Mouse (Mus musculus) neural tube, embryonic 12.5 days (tissue): ENCODE measurements around the gene Rhbdf2. TPM values are rescaled to one million over a fixed set of nuclear protein-coding genes. Genes with fewer than 3 reads are reported as not detected.
A peak's percentile ranks its signal among the peaks of the same experiment; 100 is the strongest.

ENCODE experiments used
- ATAC-seq: fragments of 200-750 bp; cut with Nextera tagmentation; 2 replicates; pipeline ENCODE4 v1.8.0; 2017; ENCODE audit warnings: low read depth, mild to moderate bottlenecking, moderate TSS enrichment, moderate library complexity; ENCODE audit not compliant: low FRiP score
- H3K27ac ChIP-seq: fragments of 300-500 bp; sonication (generic); 2 replicates; pipeline ENCODE4 v1.5.1; 2016
- H3K27me3 ChIP-seq: fragments of 300-500 bp; sonication (generic); replicated peaks from 2 replicates; pipeline ENCODE4 v1.6.1; 2016; ENCODE audit warnings: mild to moderate bottlenecking
- H3K36me3 ChIP-seq: fragments of 300-500 bp; sonication (generic); 2 replicates; pipeline ENCODE4 v1.6.1; 2016; ENCODE audit warnings: mild to moderate bottlenecking
- H3K4me1 ChIP-seq: fragments of 300-500 bp; sonication (generic); 2 replicates; pipeline ENCODE4 v1.6.1; 2016
- H3K4me2 ChIP-seq: fragments of 300-500 bp; sonication (generic); replicated peaks from 2 replicates; pipeline ENCODE4 v1.6.1; 2016; ENCODE audit warnings: mild to moderate bottlenecking
- H3K4me3 ChIP-seq: fragments of 300-500 bp; sonication (generic); 2 replicates; pipeline ENCODE4 v1.5.1; 2016
- H3K9ac ChIP-seq: fragments of 300-500 bp; sonication (generic); 2 replicates; pipeline ENCODE4 v1.6.1; 2016; ENCODE audit warnings: mild to moderate bottlenecking
- H3K9me3 ChIP-seq: fragments of 300-500 bp; sonication (generic); 2 replicates; pipeline ENCODE4 v1.6.1; 2016; ENCODE audit warnings: mild to moderate bottlenecking
- WGBS: fragments of 180-500 bp; shearing (Covaris S2); methylation state at CpG from one replicate; pipeline ENCODE4 v1.1.7; 2016; 5-methylcytosine and 5-hydroxymethylcytosine counted together
- polyA plus RNA-seq: library from polyadenylated mRNA; unstranded; fragments of >200 nt; fragmentation: Nextera tagmentation; extraction: Ambion mirVana; gene quantifications from 2 replicates; pipeline ENCODE4 v1.2.1, GENCODE M21; 2016

The Rhbdf2 gene
- polyA plus RNA-seq, 1 experiment from 2014 or later, result 6.5 TPM

DNA sequence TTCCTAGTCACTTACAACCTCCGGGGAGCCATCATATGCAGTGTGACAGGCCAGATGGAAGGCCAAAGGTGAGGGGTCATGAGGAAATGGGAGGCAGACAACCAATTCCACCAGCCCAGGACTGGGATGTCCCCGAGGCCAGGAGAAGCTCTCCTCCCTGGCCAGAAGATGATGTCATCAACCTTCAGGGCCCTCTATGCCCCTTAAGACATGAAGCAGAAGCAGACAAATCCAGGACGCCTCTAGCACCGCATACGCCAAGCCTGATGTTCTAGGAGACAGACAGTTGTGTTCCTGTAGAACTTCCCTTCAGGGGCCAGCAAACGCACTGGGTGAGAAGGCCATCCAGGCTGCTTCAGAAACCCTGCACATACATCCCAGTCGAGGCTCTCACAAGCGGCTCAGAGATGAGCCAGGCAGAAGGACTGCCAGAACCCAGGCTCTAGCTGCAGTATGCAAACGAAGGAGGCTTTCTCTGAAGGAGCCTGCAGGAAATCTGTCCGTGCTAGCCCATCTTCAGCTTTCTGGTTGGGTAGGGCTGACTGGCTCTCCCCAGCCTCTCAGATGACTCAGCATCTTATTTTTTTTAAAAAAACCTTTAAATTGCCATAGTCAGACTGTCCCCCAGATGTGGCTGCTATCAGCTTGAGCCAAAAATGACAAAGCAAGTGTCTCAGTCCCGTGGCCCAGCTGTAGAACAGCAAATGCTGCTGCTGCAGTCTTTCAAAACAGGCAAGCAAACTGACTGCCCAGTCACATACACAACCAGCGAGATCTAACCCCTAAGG is 53.9 kb downstream of the Rhbdf2 start:
- H3K4me1 ChIP-seq, result peaks cover 40% of the 10 kb centered on the region
- H3K4me2 ChIP-seq, result peak overlapping the region; percentile 25; the same call in 1 of the 2 replicates
- WGBS, result 62% methylated on average over 12 of the region's 12 CpGs
- H3K9me3 ChIP-seq, result no peaks in the 10 kb centered on the region
- peak overlapping the region; percentile 10; the same call in 1 of the 2 replicates for H3K27ac ChIP-seq
- no peaks in the 10 kb centered on the region for H3K36me3 ChIP-seq
- H3K9ac ChIP-seq, result 0 out of 2 replicates have a peak overlapping the region, but pooled peaks have one; percentile 2
- no peak overlapping the region for H3K4me3 ChIP-seq
- H3K27me3 ChIP-seq, result no peaks in the 10 kb centered on the region
- no peak for ATAC-seq

DNA sequence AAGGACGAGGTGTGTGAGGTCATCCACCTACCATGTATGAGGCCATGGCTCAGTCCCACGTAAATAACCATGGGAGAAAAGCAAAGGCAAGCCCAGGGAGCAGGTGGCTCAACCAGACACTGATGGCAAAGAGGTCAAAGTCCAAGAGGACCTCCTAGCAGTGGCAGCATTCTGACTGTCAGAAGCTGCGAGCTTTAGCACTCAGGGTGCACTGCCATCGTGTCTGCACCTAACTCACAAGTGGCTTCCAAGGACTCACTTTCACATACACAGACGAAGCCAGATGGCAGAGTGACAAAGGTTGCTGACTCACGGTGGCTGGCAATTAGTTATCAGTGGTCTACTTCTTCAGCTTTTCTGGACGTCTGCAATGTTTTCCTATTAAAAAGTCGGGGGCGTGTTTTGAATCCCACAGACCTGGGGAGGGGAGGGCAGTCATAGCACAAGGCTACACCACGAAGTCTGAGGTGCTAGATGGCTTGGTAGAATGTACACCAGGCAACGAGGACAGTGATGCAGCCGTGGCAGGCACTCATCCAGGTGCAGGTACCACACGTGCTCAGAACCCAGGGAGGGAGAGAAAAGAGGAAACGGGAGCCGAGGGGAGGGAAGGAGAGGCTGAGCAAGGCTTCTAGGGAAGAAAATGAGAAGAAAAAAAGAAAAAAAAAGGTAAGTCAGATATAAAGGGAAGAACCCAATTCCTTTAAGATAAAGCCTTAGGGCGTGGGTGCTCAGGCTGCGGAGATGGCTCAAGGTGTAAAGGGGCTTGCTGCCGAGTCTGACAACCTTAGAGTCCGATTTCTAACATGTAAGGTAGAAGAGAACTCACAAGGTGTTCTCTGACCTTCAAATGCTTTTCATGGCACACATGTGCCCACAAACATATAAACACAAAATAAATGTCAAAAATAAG is 54.8 kb downstream of the Rhbdf2 start:
- H3K4me2 ChIP-seq, result no peak overlapping the region
- H3K9ac ChIP-seq, result no peak overlapping the region
- peaks cover 44% of the 10 kb centered on the region for H3K4me1 ChIP-seq
- no peaks in the 10 kb centered on the region for H3K9me3 ChIP-seq
- no peak for ATAC-seq
- WGBS, result 84% methylated on average over 19 of the region's 19 CpGs
- H3K4me3 ChIP-seq, result no peak overlapping the region
- H3K27ac ChIP-seq, result no peak overlapping the region
- no peaks in the 10 kb centered on the region for H3K36me3 ChIP-seq
- H3K27me3 ChIP-seq, result no peaks in the 10 kb centered on the region

DNA sequence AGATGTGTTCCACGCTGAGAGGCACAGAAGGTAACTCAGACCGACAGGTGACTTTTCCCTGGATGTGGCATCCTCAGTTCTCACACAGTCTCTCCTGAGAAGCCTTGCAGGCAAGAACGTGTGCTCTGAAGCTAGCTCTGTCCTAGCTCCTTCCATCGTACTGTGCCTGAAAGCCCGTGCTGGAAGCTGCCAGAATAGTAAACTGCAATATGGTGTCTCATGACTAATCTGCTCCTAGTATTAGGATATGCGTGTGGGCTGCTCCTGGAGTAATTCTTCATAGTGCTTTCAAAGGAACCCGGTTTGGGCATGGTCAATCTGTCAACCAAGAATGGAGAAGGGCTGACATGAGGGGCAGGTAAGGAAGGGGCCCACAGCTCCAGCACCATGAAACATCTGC is 56.0 kb downstream of the Rhbdf2 start:
- peaks cover 38% of the 10 kb centered on the region for H3K4me1 ChIP-seq
- ATAC-seq, result no peak
- H3K27me3 ChIP-seq, result no peaks in the 10 kb centered on the region
- no peaks in the 10 kb centered on the region for H3K36me3 ChIP-seq
- H3K4me3 ChIP-seq, result no peak overlapping the region
- no peaks in the 10 kb centered on the region for H3K9me3 ChIP-seq
- no peak overlapping the region for H3K4me2 ChIP-seq
- H3K27ac ChIP-seq, result no peak overlapping the region
- 87% methylated on average over 7 of the region's 7 CpGs for WGBS
- H3K9ac ChIP-seq, result no peak overlapping the region

DNA sequence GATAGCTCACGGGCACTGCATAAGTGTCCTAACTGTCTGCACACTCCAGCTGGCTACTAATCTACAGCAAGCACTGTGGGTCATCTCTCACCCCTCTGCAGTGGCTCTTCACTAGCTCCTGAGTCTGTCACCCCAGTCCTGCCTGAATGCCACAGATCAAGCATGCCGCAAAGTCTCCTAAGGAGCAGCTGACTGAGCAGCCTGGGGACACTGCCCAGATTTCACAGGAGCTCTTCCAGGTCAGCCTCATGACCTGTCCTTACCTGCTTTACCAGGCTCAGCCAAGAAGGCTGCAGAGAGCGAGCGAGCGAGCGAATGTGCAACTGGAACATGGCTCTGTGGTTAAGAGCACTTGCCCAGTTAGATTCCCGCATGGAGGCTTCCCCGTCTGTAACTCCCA is 59.3 kb downstream of the Rhbdf2 start:
- Histone ChIP-seq H3K36me3 (no peaks in the 10 kb centered on the region), H3K27ac (no peak overlapping the region), H3K4me3 (no peak overlapping the region), H3K4me2 (no peak overlapping the region), H3K27me3 (no peaks in the 10 kb centered on the region), H3K9ac (no peak overlapping the region), H3K4me1 (peaks cover 14% of the 10 kb centered on the region), H3K9me3 (no peaks in the 10 kb centered on the region)
- WGBS, result 86% methylated on average over 8 of the region's 8 CpGs
- ATAC-seq, result no peak

DNA sequence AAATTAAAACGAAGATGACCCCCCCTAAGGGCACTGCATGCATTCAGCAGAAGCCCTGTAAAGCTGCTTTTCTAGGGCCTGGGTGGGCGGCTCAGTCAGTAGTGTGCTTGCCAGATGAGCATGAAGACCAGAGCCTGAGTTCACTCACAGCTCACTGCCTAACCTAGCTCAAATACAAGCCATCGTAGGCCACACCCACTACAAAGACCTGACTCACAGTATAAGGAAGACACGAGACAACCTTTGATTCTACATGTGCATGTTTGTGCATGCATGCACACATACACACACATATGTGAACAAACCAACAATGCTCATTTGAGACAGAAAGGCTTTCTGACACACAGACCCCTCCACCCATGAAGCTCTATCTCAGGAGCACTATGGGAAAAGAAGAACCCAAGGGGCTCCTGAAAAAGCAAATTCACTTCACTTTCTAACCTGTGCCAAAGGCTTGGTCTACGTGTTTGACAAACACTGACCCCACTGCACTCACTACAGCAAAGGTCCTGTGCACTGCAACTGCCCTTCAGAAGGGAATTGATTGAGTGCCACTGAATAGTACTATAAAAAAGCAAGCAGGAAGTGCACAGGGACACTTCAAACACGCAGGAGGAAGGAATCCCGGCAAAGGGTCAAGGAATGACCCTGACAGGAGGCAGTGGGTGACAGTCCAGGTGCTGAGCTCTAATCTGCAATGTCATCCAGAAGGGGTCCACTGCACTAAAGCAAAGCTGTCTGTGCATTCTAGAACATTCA is 61.4 kb downstream of the Rhbdf2 start:
- peaks cover 11% of the 10 kb centered on the region; the same call in 1 of the 2 replicates for H3K4me1 ChIP-seq
- no peak overlapping the region for H3K9ac ChIP-seq
- H3K27ac ChIP-seq, result no peak overlapping the region
- no peaks in the 10 kb centered on the region for H3K36me3 ChIP-seq
- H3K27me3 ChIP-seq, result no peaks in the 10 kb centered on the region
- no peak overlapping the region for H3K4me3 ChIP-seq
- H3K9me3 ChIP-seq, result no peaks in the 10 kb centered on the region
- WGBS, result 60% methylated on average over 7 of the region's 7 CpGs
- ATAC-seq, result no peak
- no peak overlapping the region for H3K4me2 ChIP-seq

DNA sequence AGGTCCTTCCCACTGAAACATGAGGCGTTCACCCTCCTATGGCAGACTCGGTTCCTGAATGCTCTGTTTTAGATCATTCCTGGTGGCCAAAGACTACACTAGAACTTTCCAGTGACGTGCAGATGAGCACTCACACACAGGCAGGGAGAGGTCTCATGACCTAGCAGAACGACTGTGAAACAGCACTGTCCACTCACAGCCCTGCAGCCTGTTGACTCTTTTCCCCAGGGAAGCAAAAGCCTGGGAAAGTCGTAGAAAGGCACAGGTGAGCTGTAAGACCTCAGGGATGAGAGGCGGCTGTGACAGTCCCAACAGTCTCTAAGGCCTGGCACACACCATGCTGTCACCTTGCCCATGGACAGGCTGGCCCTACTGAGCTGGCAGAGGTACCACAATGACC is 70.5 kb downstream of the Rhbdf2 start:
- Histone ChIP-seq H3K9me3 (no peaks in the 10 kb centered on the region), H3K4me3 (no peak overlapping the region), H3K4me1 (peaks cover 43% of the 10 kb centered on the region), H3K36me3 (no peaks in the 10 kb centered on the region), H3K4me2 (no peak overlapping the region), H3K27ac (no peak overlapping the region), H3K27me3 (no peaks in the 10 kb centered on the region), H3K9ac (0 out of 2 replicates have a peak overlapping the region, but pooled peaks have one; percentile 13)
- no peak for ATAC-seq
- 72% methylated on average over 6 of the region's 6 CpGs for whole genome bisulfite sequencing

DNA sequence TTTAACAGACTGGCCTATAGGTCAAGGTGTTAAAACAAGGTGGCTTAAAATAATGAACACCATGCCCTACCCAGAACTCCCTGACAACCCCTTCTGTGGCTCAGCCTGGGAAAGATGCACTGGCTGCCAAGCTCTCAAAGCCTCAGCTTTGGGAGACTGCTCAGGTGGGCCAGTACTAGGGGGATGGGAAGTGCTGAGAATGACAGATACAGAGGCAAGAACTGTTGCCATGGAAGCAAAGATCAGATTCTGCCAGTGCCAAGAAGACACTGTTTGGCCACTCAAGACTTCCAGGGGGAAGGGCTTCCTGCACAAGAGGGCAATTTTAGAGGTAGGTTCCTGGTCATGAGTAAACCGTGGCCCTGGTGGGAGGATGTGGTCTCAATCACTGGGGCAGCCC is 71.2 kb downstream of the Rhbdf2 start:
- Histone ChIP-seq H3K4me2 (no peak overlapping the region), H3K9me3 (no peaks in the 10 kb centered on the region), H3K27me3 (no peaks in the 10 kb centered on the region), H3K36me3 (no peaks in the 10 kb centered on the region), H3K27ac (no peak overlapping the region), H3K9ac (no peak overlapping the region), H3K4me1 (peaks cover 46% of the 10 kb centered on the region), H3K4me3 (no peak overlapping the region)
- ATAC-seq, result no peak
- WGBS, result 83% methylated on average over 1 of the region's 1 CpGs

DNA sequence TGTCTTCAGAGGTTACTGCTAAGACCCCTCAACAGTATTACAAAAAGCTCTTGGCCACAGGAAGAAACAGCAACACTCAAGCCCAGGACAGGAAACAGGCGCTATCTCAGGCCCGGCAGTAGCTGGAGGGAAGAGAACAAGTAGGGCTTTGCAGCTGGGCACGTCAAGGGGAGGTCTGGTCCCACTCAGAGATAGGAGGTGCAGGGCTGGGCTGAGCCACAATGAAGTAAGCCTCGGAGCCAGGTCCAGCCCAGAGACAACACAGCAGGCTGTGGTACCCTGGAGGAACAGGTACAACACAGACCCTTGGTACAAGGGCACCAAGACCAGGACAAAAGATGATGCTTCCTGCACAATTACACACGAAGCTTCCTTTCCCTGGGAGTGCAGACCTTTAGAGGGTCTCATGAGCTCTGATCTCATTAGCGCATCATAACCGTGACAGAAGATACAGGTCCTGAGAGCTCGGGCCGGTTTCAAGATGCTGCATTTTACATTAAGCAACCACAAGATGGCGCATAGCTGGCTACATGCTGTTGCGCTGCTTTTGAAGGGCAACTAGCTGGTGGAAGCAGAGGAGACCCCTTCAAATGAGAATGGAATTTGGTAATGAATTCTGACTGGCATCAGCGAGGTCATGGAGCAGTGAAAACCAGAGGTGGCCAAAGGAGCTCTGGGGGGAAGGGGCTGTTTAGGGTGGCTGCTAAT is 72.5 kb downstream of the Rhbdf2 start:
- Histone ChIP-seq H3K9me3 (no peaks in the 10 kb centered on the region), H3K4me1 (peaks cover 48% of the 10 kb centered on the region), H3K9ac (no peak overlapping the region), H3K4me2 (no peak overlapping the region), H3K36me3 (no peaks in the 10 kb centered on the region), H3K27ac (no peak overlapping the region), H3K4me3 (no peak overlapping the region), H3K27me3 (no peaks in the 10 kb centered on the region)
- WGBS, result 55% methylated on average over 12 of the region's 12 CpGs
- ATAC-seq, result no peak

DNA sequence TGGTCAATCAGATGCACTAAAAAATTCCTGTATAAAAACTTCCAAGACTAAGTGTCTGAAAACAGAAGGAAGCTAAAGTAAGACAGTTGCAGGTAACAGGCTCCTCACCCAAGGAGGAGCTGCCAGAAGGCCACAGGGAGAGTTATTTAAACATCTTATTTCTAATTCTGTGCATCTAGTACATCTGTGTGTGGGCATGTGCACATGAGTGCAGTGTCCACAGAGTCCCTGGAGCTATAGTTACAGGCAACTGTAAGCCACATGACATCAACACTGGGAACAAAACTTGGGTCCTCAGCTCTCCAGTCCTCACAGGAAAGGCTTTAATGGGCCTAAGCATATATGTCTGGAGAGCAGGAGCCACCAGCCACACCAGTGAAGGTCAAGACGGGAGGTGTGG is 74.6 kb downstream of the Rhbdf2 start:
- Histone ChIP-seq H3K4me3 (no peak overlapping the region), H3K9ac (no peak overlapping the region), H3K27me3 (no peaks in the 10 kb centered on the region), H3K36me3 (peaks cover 2% of the 10 kb centered on the region), H3K4me2 (no peak overlapping the region), H3K9me3 (no peaks in the 10 kb centered on the region), H3K27ac (no peak overlapping the region), H3K4me1 (peaks cover 31% of the 10 kb centered on the region)
- no peak for ATAC-seq
- 60% methylated on average over 1 of the region's 1 CpGs for WGBS

DNA sequence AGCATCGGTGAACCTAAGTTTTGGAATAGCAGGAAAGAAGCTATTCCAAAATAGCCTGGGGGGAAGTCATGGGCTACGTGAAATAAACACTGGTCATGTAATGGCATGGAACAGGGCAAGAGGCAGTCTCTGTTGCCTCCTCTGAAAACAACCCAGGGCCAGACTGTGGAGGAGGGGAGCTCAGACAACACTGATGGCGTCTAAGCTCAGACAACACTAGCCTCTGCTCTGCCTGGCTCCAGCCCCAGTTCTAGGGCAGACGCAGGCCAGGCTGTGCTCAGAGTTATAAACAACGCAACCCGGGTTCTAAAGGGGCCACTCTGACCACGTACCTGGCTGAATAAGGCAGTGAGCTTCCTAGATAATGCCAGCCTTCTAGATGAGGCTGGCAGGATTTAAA is 76.1 kb downstream of the Rhbdf2 start:
- no peak overlapping the region for H3K9ac ChIP-seq
- no peak for ATAC-seq
- no peaks in the 10 kb centered on the region for H3K9me3 ChIP-seq
- H3K4me2 ChIP-seq, result no peak overlapping the region
- 76% methylated on average over 7 of the region's 7 CpGs for WGBS
- H3K4me1 ChIP-seq, result peaks cover 22% of the 10 kb centered on the region
- no peak overlapping the region for H3K27ac ChIP-seq
- H3K4me3 ChIP-seq, result no peak overlapping the region
- H3K36me3 ChIP-seq, result peaks cover 16% of the 10 kb centered on the region
- H3K27me3 ChIP-seq, result no peaks in the 10 kb centered on the region

DNA sequence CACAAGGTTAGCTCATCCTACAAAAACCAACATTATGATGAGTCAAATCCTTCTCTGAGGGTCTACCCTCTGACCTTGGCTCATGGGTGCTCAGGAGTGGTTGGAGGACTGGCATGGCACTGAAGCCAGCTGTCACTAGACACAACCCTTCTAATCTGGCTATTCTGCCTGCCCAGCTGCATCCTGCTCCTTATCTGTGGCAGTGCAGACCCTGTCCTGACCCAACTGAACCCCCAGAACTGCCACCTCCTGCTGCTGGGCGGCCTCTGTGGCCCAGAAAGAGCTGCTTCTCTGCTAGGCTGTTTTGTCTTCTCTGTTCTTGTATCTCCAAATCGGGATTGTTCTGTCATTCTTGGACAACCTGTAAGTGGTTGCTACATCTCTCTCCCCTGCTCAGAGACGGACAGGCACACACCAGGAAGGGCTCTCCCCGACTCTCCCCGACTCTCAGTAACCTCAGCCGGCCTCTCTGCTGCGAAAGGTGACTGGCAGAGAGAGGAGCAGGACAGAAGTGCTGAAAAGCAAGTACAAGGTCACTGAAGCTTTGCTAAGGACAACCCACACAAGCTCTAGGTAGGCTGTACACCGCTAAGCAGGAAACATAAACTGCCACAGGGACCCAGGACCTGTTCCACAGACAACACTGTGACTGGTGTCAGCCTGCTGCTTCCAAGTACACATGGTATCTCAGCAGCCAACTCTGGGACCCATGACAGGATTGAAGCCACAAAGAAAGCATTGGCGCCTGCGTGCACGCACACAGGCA is 77.4 kb downstream of the Rhbdf2 start:
- peaks cover 18% of the 10 kb centered on the region; the same call in 1 of the 2 replicates for H3K4me1 ChIP-seq
- no peaks in the 10 kb centered on the region for H3K9me3 ChIP-seq
- H3K9ac ChIP-seq, result no peak overlapping the region
- no peak overlapping the region for H3K27ac ChIP-seq
- WGBS, result 91% methylated on average over 11 of the region's 11 CpGs
- no peaks in the 10 kb centered on the region for H3K27me3 ChIP-seq
- ATAC-seq, result no peak
- no peak overlapping the region for H3K4me2 ChIP-seq
- no peak overlapping the region for H3K4me3 ChIP-seq
- H3K36me3 ChIP-seq, result peaks cover 29% of the 10 kb centered on the region
